ENCODE assay signal across 15 mouse cellular contexts in the genomic region with DNA sequence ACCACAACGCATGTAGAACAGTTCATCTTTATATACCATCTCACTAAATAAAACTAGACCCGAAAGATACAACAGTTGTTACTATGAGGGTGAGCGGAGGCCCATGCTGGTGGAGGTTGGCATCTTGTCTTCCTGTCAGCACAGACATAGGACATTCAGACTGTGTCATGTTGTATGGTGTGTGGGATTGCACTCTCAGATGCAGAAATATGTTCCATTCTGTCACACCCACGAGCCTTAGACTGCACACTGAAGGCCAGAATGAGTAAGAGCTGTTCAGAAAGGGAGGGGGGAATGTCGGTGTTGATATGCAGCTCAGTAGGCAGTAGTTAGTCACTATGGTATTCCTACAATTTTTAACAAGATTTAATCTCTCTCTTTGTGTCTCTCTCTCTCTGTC. TPM values are rescaled to one million over a fixed set of nuclear protein-coding genes. Genes with fewer than 3 reads are reported as not detected.
DNase-seq lines count a peak whose midpoint lies in the region.
"Had no signal": no experiment of that assay in that cellular context is flagged by ENCODE, and none has a peak within 500 bp of the region (broad histone marks: within the 10 kb centered on the region; RNA-seq: fewer than 3 reads in every experiment).

No protein-coding gene starts in this region.

- DNase-seq in left cerebral cortex, adult 18-20 months (ENCODE audit: low spot score in 2 of 2): peak; percentile 29 to 58
- no peak for DNase-seq in left cerebral cortex, adult 11 months (ENCODE audit: low spot score)
- peak; percentile 92 for DNase-seq in brain, adult 2 months (ENCODE audit: low read depth, low spot score)
- peak; percentile 89 for DNase-seq in layer of hippocampus, adult 9-11 months
- peak; percentile 55 to 72 for DNase-seq in right cerebral cortex, postnatal 36 days (ENCODE audit: low spot score in 2 of 2)
- DNase-seq in embryo, embryonic 10 days (ENCODE audit: low spot score): no peak
- DNase-seq in embryo, embryonic 10.5 days (ENCODE audit: low spot score): no peak
- DNase-seq: adrenal gland, postnatal 14 days; B cell, adult 2 months; cerebellum, adult 2 months; lung, adult 18-20 months; thymus, postnatal 36 days had no signal

RNA-seq across cellular contexts. Expression of gene Lrrc7, which starts 9.9 kb away (rescaled TPM):
- 10 to 100 TPM; 99.9 TPM for total RNA-seq in left cerebral cortex, adult 18-20 months (2021)
- total RNA-seq: common myeloid progenitor, adult 5-6 weeks; heart, postnatal 25 days; liver, adult 2 months had no signal

Comparison
In these comparisons a context has a peak if more than half of its experiments do, and no peak if none do; other contexts are left out.
1. DNase-seq: peak in left cerebral cortex, adult 18-20 months (2 of 2), brain, adult 2 months (single experiment), layer of hippocampus, adult 9-11 months (single experiment) and right cerebral cortex, postnatal 36 days (2 of 2); none in left cerebral cortex, adult 11 months (single experiment), embryo, embryonic 10 days (single experiment) and embryo, embryonic 10.5 days (single experiment).